Mouse (Mus musculus) heart, adult 2 months (tissue): ENCODE results near the gene Taf6l. TPM values are rescaled to one million over a fixed set of nuclear protein-coding genes. Genes with fewer than 3 reads are reported as not detected.

Experiments used
- DNase-seq, 2 experiments: peaks; one replicate each; pipeline ENCODE4 v3.0.0; 2021
- H3K27ac ChIP-seq: fragments of 200-600 bp; 2 replicates; pipeline ENCODE4 v1.8.1; 2022
- H3K27me3 ChIP-seq: fragments of 200-500 bp; 2 replicates; pipeline ENCODE4 v1.6.1; 2012; ENCODE audit warnings: mild to moderate bottlenecking, low read length, inconsistent platforms, mixed read lengths; ENCODE audit not compliant: control insufficient read depth, insufficient read depth
- H3K36me3 ChIP-seq: fragments of 200-500 bp; 2 replicates; pipeline ENCODE4 v1.6.1; 2012; ENCODE audit warnings: low read length, inconsistent platforms; ENCODE audit not compliant: control insufficient read depth, insufficient read depth
- H3K4me1 ChIP-seq: fragments of 200-500 bp; 2 replicates; pipeline ENCODE4 v1.6.1; 2011; ENCODE audit warnings: low read length; ENCODE audit not compliant: control insufficient read depth, insufficient read depth
- H3K4me3 ChIP-seq: fragments of 200-600 bp; 2 replicates; pipeline ENCODE4 v1.8.1; 2022
- H3K79me2 ChIP-seq: fragments of 200-500 bp; replicated peaks from 2 replicates; pipeline ENCODE4 v1.6.1; 2012; ENCODE audit warnings: mild to moderate bottlenecking, inconsistent platforms, low read length, moderate library complexity, mixed read lengths; ENCODE audit not compliant: control insufficient read depth, insufficient read depth
- H3K9ac ChIP-seq: fragments of 200-500 bp; 2 replicates; pipeline ENCODE4 v1.6.1; 2012; ENCODE audit warnings: low read depth, mild to moderate bottlenecking, control low read depth, inconsistent platforms, low read length, mixed read lengths
- CTCF ChIP-seq: fragments of 200-600 bp; IDR thresholded peaks from 2 replicates; pipeline ENCODE4 v1.8.1; 2022; ENCODE audit warnings: antibody characterized with exemption, mild to moderate bottlenecking, moderate library complexity
- EP300 ChIP-seq: fragments of 200-500 bp; IDR thresholded peaks from 2 replicates; pipeline ENCODE4 v1.6.1; 2011; ENCODE audit warnings: low read depth, low read length, control low read depth; ENCODE audit not compliant: insufficient read depth
- POLR2A ChIP-seq: fragments of 200-500 bp; IDR thresholded peaks from 2 replicates; pipeline ENCODE4 v1.6.1; 2011; ENCODE audit warnings: mild to moderate bottlenecking, low read depth, low read length, control low read depth; ENCODE audit not compliant: insufficient read depth
- WGBS: fragments of 180-500 bp; shearing (Covaris S2); methylation state at CpG from one replicate; pipeline ENCODE4 v1.1.7; 2018; 5-methylcytosine and 5-hydroxymethylcytosine counted together
- intact Hi-C: fragments of 180-260 bp; cut with DNase I; formaldehyde crosslinking; loops from one replicate; pipeline ENCODE4 v1.15.1; 2025
- polyA plus RNA-seq: library from polyadenylated mRNA; depleted of rRNA; stranded (reverse); fragments of >200 nt; gene quantifications from 2 replicates; pipeline ENCODE4 v1.2.3, GENCODE M21; 2012
- total RNA-seq, 2 experiments: library from RNA; stranded (reverse); gene quantifications; 2 replicates each; pipeline ENCODE4 v1.2.3; 2021

Gene Taf6l
- total and polyA plus RNA-seq, 3 experiments, result 6.2 to 9.1 (median 7.8) TPM

- intact Hi-C loops, result loop anchor here (1.0 to 5.0 kb wide), 2 partner anchors 15 to 76 kb away; partner anchors contain the start of gene Ttc9c
- under 1% methylated on average over 36 of the region's 36 CpGs for WGBS
These were observed 44.9 kb downstream of the Taf6l start, which contains the start of gene Stx5a for GRCm38 (mm10) chr19:8741243-8741869. Gene Stx5a (plus strand): TSS chr19:8741413.

DNA sequence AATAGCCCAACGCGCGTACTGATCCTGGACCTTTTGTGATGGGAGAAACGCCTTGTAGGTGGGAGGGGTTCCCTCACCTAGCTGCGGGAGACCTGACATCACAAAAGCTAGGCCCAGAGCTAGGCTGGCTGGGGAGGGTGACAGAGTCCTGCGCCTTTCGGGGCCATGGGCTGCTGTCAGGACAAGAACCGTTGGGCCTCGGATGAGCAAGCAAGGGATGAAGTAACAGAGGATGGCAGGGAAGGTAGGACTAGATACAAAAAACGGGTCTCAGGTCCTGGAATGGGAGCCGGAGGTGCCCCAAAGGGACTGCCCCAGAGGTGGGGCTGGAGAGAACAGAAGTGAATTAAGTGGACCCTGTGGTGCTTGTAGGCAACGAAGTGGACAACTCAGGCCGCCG, 45.6 kb downstream of the Taf6l start, which contains the start of gene 1700092M07Rik:
TSS of gene 1700092M07Rik (plus strand) at position 116 of the 400 bp plus-strand sequence.
- H3K9ac ChIP-seq, result peak within 1 kb of the TSS; percentile 83
- H3K4me1 ChIP-seq, result peaks cover 5% of the 10 kb centered on the region
- peak within 1 kb of the TSS; percentile 97 for H3K27ac ChIP-seq
- 66% methylated on average over 14 of the region's 14 CpGs for WGBS
- peaks cover 18% of the 10 kb centered on the region for H3K36me3 ChIP-seq
- intact Hi-C loops, result loop anchor here (1.0 to 5.0 kb wide), 2 partner anchors 16 to 77 kb away; partner anchors contain the start of gene Ttc9c
- TF ChIP-seq CTCF, result no peak
- TF ChIP-seq EP300, result no peak
- TF ChIP-seq POLR2A, result no peak
- no peaks in the 10 kb centered on the region for H3K27me3 ChIP-seq
- peak within 1 kb of the TSS; percentile 99 for H3K4me3 ChIP-seq
- peak in 1 of 2 experiments; percentile 26 for DNase-seq
- peaks cover 3% of the 10 kb centered on the region for H3K79me2 ChIP-seq

More at GRCm38 (mm10) chr19:8741243-8741869, 44.9 kb downstream of the Taf6l start, which contains the start of gene Stx5a:
- Histone ChIP-seq H3K4me3 (peak within 1 kb of the TSS; percentile 99), H3K9ac (peak within 1 kb of the TSS; percentile 83), H3K79me2 (peaks cover 3% of the 10 kb centered on the region), H3K27me3 (no peaks in the 10 kb centered on the region), H3K4me1 (peaks cover 5% of the 10 kb centered on the region), H3K36me3 (peaks cover 21% of the 10 kb centered on the region), H3K27ac (peak within 1 kb of the TSS; percentile 97)
- DNase-seq, result peak; percentile 92 to 97
- peak; percentile 11; the same call in 1 of the 2 replicates for TF ChIP-seq EP300
- TF ChIP-seq POLR2A, result peak; percentile 82
- peak; percentile 45 for TF ChIP-seq CTCF

DNA sequence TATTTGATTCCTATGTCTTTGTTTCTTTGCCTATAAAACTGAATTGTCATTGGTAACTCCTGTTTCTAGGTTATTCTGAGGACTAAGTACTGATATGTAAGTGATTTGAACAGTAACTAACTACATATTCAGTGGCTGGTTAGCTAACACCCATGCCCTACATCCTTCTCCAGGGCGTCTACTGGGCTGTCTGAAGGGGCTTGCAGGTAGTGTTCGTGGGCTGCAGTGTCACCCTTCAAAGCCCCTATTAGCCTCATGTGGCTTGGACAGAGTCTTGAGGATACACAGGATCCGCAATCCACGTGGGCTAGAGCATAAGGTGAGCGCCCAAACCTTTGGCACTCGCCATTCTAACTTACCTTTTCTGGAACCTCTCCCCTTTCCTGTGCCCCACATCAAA, 46.6 kb downstream of the Taf6l start:
- DNase-seq, result no peak
- Histone ChIP-seq H3K36me3 (peaks cover 12% of the 10 kb centered on the region), H3K27me3 (no peaks in the 10 kb centered on the region), H3K27ac (no peak overlapping the region), H3K4me3 (no peak overlapping the region), H3K79me2 (peaks cover 3% of the 10 kb centered on the region), H3K9ac (no peak overlapping the region), H3K4me1 (peaks cover 5% of the 10 kb centered on the region)
- no peak for TF ChIP-seq CTCF
- TF ChIP-seq POLR2A, result no peak
- TF ChIP-seq EP300, result no peak
- WGBS, result 95% methylated on average over 6 of the region's 6 CpGs
- intact Hi-C loops, result loop anchor here (5.0 kb wide), 1 partner anchor 78 kb away; the partner anchor contains the start of gene Ttc9c

GRCm38 (mm10) chr19:8738911-8739310, 47.3 kb downstream of the Taf6l start:
- DNase-seq, result no peak
- intact Hi-C loops, result no loop called here
- H3K9ac ChIP-seq, result no peak overlapping the region

DNA sequence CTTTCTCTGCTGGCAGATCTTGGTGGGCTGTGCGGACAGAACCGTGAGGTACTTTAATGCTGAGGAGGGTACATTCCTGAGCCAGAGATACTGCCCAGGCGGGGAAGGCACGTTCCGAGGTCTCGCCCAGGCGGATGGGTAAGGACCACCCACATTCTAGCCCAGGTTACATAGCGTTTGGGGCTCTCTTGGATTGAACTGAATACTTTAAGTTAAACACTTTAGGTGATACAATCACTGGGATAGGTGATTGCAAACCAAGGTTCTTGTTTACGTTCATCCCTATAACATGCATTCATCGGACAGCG, 50.1 kb downstream of the Taf6l start:
- Histone ChIP-seq H3K27me3 (no peaks in the 10 kb centered on the region), H3K4me3 (peak overlapping the region; percentile 59), H3K27ac (peak overlapping the region; percentile 88), H3K36me3 (no peaks in the 10 kb centered on the region), H3K79me2 (no peaks in the 10 kb centered on the region), H3K4me1 (peaks cover 2% of the 10 kb centered on the region; the same call in 1 of the 2 replicates), H3K9ac (peak overlapping the region; percentile 65)
- WGBS, result 2% methylated on average over 11 of the region's 11 CpGs
- intact Hi-C loops, result no loop called here
- TF ChIP-seq POLR2A (no peak), EP300 (no peak), CTCF (no peak)
- no peak for DNase-seq

More at GRCm38 (mm10) chr19:8738911-8739310, 47.3 kb downstream of the Taf6l start:
- Histone ChIP-seq H3K36me3 (peaks cover 12% of the 10 kb centered on the region), H3K79me2 (peaks cover 3% of the 10 kb centered on the region), H3K4me1 (peaks cover 5% of the 10 kb centered on the region), H3K27me3 (no peaks in the 10 kb centered on the region), H3K27ac (no peak overlapping the region), H3K4me3 (no peak overlapping the region)
- no peak for TF ChIP-seq EP300
- WGBS, result 89% methylated on average over 7 of the region's 7 CpGs

- no peaks in the 10 kb centered on the region for H3K79me2 ChIP-seq
- intact Hi-C loops, result no loop called here
- TF ChIP-seq POLR2A (peak; percentile 90), CTCF (no peak), EP300 (peak; percentile 58; the same call in 1 of the 2 replicates)
- H3K4me1 ChIP-seq, result no peaks in the 10 kb centered on the region; the same call in 1 of the 2 replicates
- peak; percentile 93 to 97 for DNase-seq
- no peaks in the 10 kb centered on the region for H3K27me3 ChIP-seq
- H3K4me3 ChIP-seq, result peak within 1 kb of the TSS; percentile 59
- peak within 1 kb of the TSS; percentile 88 for H3K27ac ChIP-seq
- H3K36me3 ChIP-seq, result no peaks in the 10 kb centered on the region
- H3K9ac ChIP-seq, result peak within 1 kb of the TSS; percentile 65
- under 1% methylated on average over 32 of the region's 32 CpGs for WGBS
These were observed 50.6 kb downstream of the Taf6l start, which contains the start of gene Wdr74 for GRCm38 (mm10) chr19:8735389-8736159. Gene Wdr74 (plus strand): TSS chr19:8735827.
